Mouse (Mus musculus) MEL (cell line): ENCODE measurements at regions not wholly inside any gene's neighbourhood (a gene's known extent, or its start where the extent isn't known, plus 50 kb on each side); places are given as distances from the start of the nearest gene placed in this dataset.

Experiments
- DNase-seq: peaks from one replicate; pipeline ENCODE4 v3.0.0; 2011; ENCODE audit warnings: low read depth, low spot score
- H3K27ac ChIP-seq: 2 replicates; pipeline ENCODE4 v1.5.1; 2012; ENCODE audit warnings: low read depth, mild to moderate bottlenecking, control low read depth, low read length, moderate library complexity; ENCODE audit not compliant: control insufficient read depth
- H3K27me3 ChIP-seq, 2 experiments: fragments of 150-350 bp in 1 of 2; sonication (generic) in 1 of 2; 2 replicates each; pipeline ENCODE4 v1.6.1; 2012; ENCODE audit warnings: low read length in 2 of 2, mild to moderate bottlenecking in 2 of 2, improper control_type of control experiment in 1 of 2, moderate library complexity in 1 of 2; ENCODE audit not compliant: insufficient read depth in 2 of 2, control insufficient read depth in 1 of 2
- H3K36me3 ChIP-seq, 2 experiments: 2 replicates each; pipeline ENCODE4 v1.6.1; 2012 to 2014; ENCODE audit warnings: low read length in 2 of 2, improper control_type of control experiment in 1 of 2, inconsistent platforms in 1 of 2, mild to moderate bottlenecking in 1 of 2; ENCODE audit not compliant: insufficient read depth in 2 of 2, control insufficient read depth in 1 of 2
- H3K4me1 ChIP-seq, 2 experiments: fragments of 150-350 bp in 1 of 2; sonication (generic) in 1 of 2; 2 replicates each; pipeline ENCODE4 v1.6.1; 2012; ENCODE audit warnings: low read length in 2 of 2, improper control_type of control experiment in 1 of 2, mild to moderate bottlenecking in 1 of 2; ENCODE audit not compliant: insufficient read depth in 2 of 2, control insufficient read depth in 1 of 2
- H3K4me3 ChIP-seq, 2 experiments: fragments of 150-350 bp in 1 of 2; sonication (generic) in 1 of 2; 2 replicates each; pipeline ENCODE4 v1.5.1; 2012; ENCODE audit warnings: low read depth in 2 of 2, low read length in 2 of 2, mild to moderate bottlenecking in 2 of 2, moderate library complexity in 2 of 2, control low read depth in 1 of 2, improper control_type of control experiment in 1 of 2; ENCODE audit not compliant: control insufficient read depth in 1 of 2, insufficient read depth in 1 of 2
- H3K79me2 ChIP-seq: 2 replicates; pipeline ENCODE4 v1.6.1; 2012; ENCODE audit warnings: mild to moderate bottlenecking, low read length, moderate library complexity; ENCODE audit not compliant: control insufficient read depth, poor library complexity, insufficient read depth
- H3K9ac ChIP-seq: 2 replicates; pipeline ENCODE4 v1.6.1; 2012; ENCODE audit warnings: low read depth, mild to moderate bottlenecking, control low read depth, low read length, moderate library complexity; ENCODE audit not compliant: control insufficient read depth, poor library complexity, severe bottlenecking
- H3K9me3 ChIP-seq: fragments of 150-350 bp; sonication (generic); replicated peaks from 2 replicates; pipeline ENCODE4 v1.6.1; 2012; ENCODE audit warnings: mild to moderate bottlenecking, low read length, improper control_type of control experiment, moderate library complexity; ENCODE audit not compliant: insufficient read depth
- CHD2 ChIP-seq: IDR thresholded peaks from 2 replicates; pipeline ENCODE4 v1.6.1; 2011; ENCODE audit warnings: low read length, improper control_type of control experiment
- EP300 ChIP-seq, 2 experiments: IDR thresholded peaks; 2 replicates each; pipeline ENCODE4 v1.6.1; 2011; ENCODE audit warnings: improper control_type of control experiment in 2 of 2, low read length in 2 of 2, low read depth in 1 of 2, mild to moderate bottlenecking in 1 of 2
- ETS1 ChIP-seq: IDR thresholded peaks from 2 replicates; pipeline ENCODE4 v1.6.1; 2012; ENCODE audit warnings: low read depth, mild to moderate bottlenecking, inconsistent platforms, low read length, improper control_type of control experiment, moderate library complexity
- HCFC1 ChIP-seq: IDR thresholded peaks from 2 replicates; pipeline ENCODE4 v1.6.1; 2012; ENCODE audit warnings: low read depth, mild to moderate bottlenecking, inconsistent platforms, low read length, improper control_type of control experiment, moderate library complexity
- MAFK ChIP-seq: IDR thresholded peaks from 2 replicates; pipeline ENCODE4 v1.6.1; 2011; ENCODE audit warnings: low read depth, mild to moderate bottlenecking, low read length, improper control_type of control experiment, borderline replicate concordance
- MAZ ChIP-seq: IDR thresholded peaks from 2 replicates; pipeline ENCODE4 v1.6.1; 2012; ENCODE audit warnings: low read depth, mild to moderate bottlenecking, inconsistent platforms, low read length, improper control_type of control experiment
- MEF2A ChIP-seq: IDR thresholded peaks from 2 replicates; pipeline ENCODE4 v1.6.1; 2014; ENCODE audit warnings: low read depth, mild to moderate bottlenecking, inconsistent platforms, low read length, improper control_type of control experiment; ENCODE audit not compliant: poor library complexity, insufficient replicate concordance, severe bottlenecking; ENCODE audit errors: extremely low read depth
- MXI1 ChIP-seq: IDR thresholded peaks from 2 replicates; pipeline ENCODE4 v1.6.1; 2011; ENCODE audit warnings: mild to moderate bottlenecking, low read depth, low read length, improper control_type of control experiment
- NELFE ChIP-seq: IDR thresholded peaks from 2 replicates; pipeline ENCODE4 v1.6.1; 2011; ENCODE audit warnings: low read depth, low read length, improper control_type of control experiment
- NRF1 ChIP-seq: IDR thresholded peaks from 2 replicates; pipeline ENCODE4 v1.6.1; 2014; ENCODE audit warnings: low read depth, mild to moderate bottlenecking, inconsistent platforms, low read length, improper control_type of control experiment, moderate library complexity; ENCODE audit not compliant: poor library complexity, insufficient read depth, severe bottlenecking
- RCOR1 ChIP-seq: IDR thresholded peaks from 2 replicates; pipeline ENCODE4 v1.6.1; 2012; ENCODE audit warnings: low read depth, mild to moderate bottlenecking, inconsistent platforms, low read length, improper control_type of control experiment
- SMC3 ChIP-seq: IDR thresholded peaks from 2 replicates; pipeline ENCODE4 v1.6.1; 2011; ENCODE audit warnings: low read depth, low read length, improper control_type of control experiment
- TBP ChIP-seq: IDR thresholded peaks from 2 replicates; pipeline ENCODE4 v1.8.0; 2011; ENCODE audit warnings: low read depth, low read length, improper control_type of control experiment
- USF2 ChIP-seq, 2 experiments: IDR thresholded peaks; 2 replicates each; pipeline ENCODE4 v1.6.1; 2011 to 2012; ENCODE audit warnings: improper control_type of control experiment in 2 of 2, low read length in 2 of 2, borderline replicate concordance in 1 of 2, inconsistent platforms in 1 of 2, low read depth in 1 of 2, mild to moderate bottlenecking in 1 of 2; ENCODE audit not compliant: insufficient read depth in 1 of 2
- ZC3H11A ChIP-seq: IDR thresholded peaks from 2 replicates; pipeline ENCODE4 v1.6.1; 2012; ENCODE audit warnings: low read depth, mild to moderate bottlenecking, inconsistent platforms, low read length, improper control_type of control experiment
- ZKSCAN1 ChIP-seq: IDR thresholded peaks from 2 replicates; pipeline ENCODE4 v1.6.1; 2012; ENCODE audit warnings: low read depth, mild to moderate bottlenecking, inconsistent platforms, low read length, improper control_type of control experiment, moderate library complexity

DNA sequence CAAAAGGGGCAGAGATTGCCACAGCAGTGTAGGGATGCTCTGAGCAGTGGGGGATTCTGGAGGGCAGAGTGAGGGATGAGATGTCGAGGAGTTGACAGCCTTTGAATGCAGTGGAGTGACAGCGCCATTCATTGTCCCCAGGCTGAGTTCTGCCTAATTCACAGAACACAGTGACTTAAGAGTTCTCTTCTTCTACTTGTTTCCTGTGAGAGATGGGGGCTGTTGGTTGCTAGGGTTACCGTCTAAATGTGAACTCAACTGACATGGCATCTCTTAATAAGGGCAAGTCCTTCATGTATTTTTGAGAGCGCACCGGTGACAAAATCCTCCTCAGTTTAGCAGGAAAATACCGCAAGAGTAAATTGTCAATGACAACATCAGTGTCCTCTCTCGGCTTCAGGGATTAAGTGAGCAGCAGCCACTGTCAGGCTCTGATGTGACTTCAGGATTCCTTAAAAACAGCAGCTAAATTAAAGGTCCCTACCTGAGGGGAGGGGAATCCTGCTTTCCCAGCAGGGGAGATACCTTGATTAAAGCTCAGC, 351.4 kb downstream of the Phf14 start:
- TF ChIP-seq MAZ: no peak
- no peak for TF ChIP-seq ZKSCAN1
- TF ChIP-seq MAFK: no peak
- no peak for TF ChIP-seq MEF2A
- TF ChIP-seq CHD2: no peak
- TF ChIP-seq USF2 (IDR thresholded peaks at IDR 0.05; ENCODE audit: borderline replicate concordance in 1 of 2, insufficient read depth in 1 of 2, low read depth in 1 of 2, low read length in 2 of 2): no peak
- TF ChIP-seq NELFE: no peak
- no peak overlapping the region for H3K27ac ChIP-seq

GRCm38 (mm10) chr6:12259629-12260028, 352.0 kb downstream of the Phf14 start:
- no peaks in the 10 kb centered on the region for H3K9me3 ChIP-seq
- no peak overlapping the region for H3K27ac ChIP-seq
- DNase-seq: no peak
- TF ChIP-seq SMC3: no peak
- TF ChIP-seq NRF1: no peak
- TF ChIP-seq ETS1: no peak
- TF ChIP-seq MXI1: no peak
- TF ChIP-seq MAFK: no peak
- TF ChIP-seq TBP: no peak
- TF ChIP-seq HCFC1: no peak
- TF ChIP-seq ZC3H11A: no peak
- TF ChIP-seq ZKSCAN1: no peak
- TF ChIP-seq USF2 (IDR thresholded peaks at IDR 0.05; ENCODE audit: borderline replicate concordance in 1 of 2, insufficient read depth in 1 of 2, low read depth in 1 of 2, low read length in 2 of 2): no peak
- TF ChIP-seq MEF2A: no peak
- no peak for TF ChIP-seq RCOR1
- no peak for TF ChIP-seq EP300 (IDR thresholded peaks at IDR 0.05; ENCODE audit: low read depth in 1 of 2, low read length in 2 of 2)
- no peak overlapping the region for H3K4me3 ChIP-seq
- no peaks in the 10 kb centered on the region for H3K36me3 ChIP-seq
- H3K79me2 ChIP-seq: no peaks in the 10 kb centered on the region
- no peaks in the 10 kb centered on the region for H3K4me1 ChIP-seq
- H3K9ac ChIP-seq: no peak overlapping the region
- H3K27me3 ChIP-seq: no peaks in the 10 kb centered on the region

More for the DNA sequence above, 351.4 kb downstream of the Phf14 start:
- no peaks in the 10 kb centered on the region for H3K79me2 ChIP-seq
- no peak overlapping the region for H3K9ac ChIP-seq
- no peaks in the 10 kb centered on the region for H3K4me1 ChIP-seq
- no peaks in the 10 kb centered on the region for H3K27me3 ChIP-seq
- H3K4me3 ChIP-seq: no peak overlapping the region
- no peak for DNase-seq
- no peaks in the 10 kb centered on the region for H3K9me3 ChIP-seq
- no peaks in the 10 kb centered on the region for H3K36me3 ChIP-seq
